Mouse (Mus musculus) right cerebral cortex, adult 18-20 months (tissue): Measurements from ENCODE around the gene Gm47841.
A peak's percentile ranks its signal among the peaks of the same experiment; 100 is the strongest.

Experiments
- DNase-seq: peaks from one replicate; pipeline ENCODE4 v3.0.0; 2022; ENCODE audit warnings: mixed read lengths

Gm47841 gene

DNA sequence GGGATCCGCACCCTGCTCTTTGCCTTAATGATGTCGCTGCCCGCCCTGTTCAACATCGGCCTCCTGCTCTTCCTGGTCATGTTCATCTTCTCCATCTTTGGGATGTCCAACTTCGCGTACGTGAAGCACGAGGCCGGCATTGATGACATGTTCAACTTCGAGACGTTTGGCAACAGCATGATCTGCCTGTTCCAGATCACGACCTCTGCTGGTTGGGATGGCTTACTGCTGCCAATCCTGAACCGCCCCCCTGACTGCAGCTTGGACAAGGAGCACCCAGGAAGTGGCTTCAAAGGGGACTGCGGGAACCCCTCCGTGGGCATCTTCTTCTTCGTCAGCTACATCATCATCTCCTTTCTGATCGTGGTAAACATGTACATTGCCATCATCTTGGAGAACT, 7.5 kb downstream of the Gm47841 start:
- DNase-seq, result no peak

DNA sequence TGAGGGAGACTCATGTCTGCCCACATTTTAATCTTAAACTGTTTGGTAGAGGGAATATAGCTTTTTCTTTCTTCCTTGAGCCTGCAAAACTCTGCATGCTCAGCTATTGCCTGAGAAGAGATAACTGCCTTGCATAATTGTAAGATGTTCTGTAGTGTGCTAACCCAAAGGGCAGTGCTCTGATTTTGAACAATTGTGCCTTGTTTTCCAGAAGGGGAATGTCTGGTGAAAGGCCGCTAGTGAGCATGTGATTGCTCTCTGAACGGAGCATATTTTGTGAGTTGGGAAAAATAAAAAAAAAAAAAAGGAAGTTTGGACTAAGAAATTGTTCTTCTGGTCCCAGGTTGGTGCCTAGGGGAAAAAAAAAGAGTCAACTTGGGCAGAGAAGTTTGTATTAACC, 18.2 kb downstream of the Gm47841 start:
- no peak for DNase-seq

DNA sequence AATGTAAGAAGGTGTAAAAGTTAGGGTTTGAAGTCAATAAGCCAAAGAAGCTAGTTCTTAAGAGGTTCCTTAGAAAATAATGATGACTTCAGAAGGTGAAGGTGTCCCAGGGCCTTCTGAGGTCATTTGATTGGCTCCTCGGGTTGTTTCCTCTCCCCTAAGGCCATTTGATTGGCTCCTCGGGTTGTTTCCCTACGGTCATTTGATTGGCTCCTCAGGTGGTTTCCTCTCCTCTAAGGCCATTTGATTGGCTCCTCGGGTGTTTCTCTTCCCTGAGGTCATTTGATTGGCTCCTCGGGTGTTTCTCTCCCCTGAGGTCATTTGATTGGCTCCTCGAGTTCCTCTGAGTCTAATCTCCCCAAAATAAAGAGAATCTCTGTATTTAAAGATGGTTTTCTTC, 35.8 kb downstream of the Gm47841 start:
- DNase-seq, result no peak

DNA sequence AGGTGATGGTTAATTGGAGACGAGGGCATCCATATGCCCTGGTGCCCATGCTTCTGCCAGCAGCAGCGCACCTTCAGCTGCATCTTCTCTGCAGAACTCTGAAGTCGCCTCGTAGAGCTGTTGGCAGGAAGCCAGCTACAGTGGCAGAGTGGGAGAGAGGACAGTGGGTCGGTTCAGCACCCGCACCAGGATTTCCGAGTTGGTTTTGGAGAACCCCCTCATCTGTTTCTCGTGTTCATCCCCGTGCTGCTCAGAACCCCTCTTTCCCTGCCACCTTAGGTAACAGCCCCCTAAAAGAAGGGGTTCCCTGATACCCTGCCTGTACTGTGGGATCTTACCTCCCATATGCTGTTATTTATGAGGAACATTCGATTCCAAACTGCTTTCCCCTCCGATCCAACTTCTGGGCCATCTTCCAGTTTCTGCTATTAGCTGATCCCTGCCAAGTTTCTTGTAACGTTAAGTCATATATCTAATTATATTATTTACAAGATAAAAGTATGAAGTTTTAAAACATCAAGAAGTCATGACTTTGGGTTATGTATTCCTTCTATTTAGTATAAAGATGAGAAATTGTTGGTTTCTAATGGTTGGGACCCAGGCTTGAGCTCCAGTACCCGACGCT, 38.7 kb downstream of the Gm47841 start:
- DNase-seq, result peak; percentile 45

DNA sequence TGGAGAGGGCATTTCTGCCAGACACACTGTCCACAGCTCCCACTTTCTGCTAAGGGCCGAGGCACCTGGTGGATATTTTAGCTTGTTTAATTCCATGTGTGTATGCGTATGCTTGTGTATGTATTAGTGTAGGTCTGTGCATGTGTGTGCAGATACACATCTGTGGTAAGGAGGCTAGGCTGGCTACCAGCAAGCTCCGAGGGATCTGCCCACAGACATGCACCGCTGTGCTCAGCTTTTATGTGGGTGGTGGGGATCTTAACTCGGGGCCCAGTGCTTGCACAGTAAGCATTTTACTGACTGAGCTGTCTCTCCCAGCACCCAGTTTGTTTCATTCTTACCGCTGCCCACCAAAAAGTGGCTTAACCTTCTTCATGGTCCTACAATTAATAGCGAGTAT, 40.0 kb downstream of the Gm47841 start:
- DNase-seq, result peak; percentile 69

DNA sequence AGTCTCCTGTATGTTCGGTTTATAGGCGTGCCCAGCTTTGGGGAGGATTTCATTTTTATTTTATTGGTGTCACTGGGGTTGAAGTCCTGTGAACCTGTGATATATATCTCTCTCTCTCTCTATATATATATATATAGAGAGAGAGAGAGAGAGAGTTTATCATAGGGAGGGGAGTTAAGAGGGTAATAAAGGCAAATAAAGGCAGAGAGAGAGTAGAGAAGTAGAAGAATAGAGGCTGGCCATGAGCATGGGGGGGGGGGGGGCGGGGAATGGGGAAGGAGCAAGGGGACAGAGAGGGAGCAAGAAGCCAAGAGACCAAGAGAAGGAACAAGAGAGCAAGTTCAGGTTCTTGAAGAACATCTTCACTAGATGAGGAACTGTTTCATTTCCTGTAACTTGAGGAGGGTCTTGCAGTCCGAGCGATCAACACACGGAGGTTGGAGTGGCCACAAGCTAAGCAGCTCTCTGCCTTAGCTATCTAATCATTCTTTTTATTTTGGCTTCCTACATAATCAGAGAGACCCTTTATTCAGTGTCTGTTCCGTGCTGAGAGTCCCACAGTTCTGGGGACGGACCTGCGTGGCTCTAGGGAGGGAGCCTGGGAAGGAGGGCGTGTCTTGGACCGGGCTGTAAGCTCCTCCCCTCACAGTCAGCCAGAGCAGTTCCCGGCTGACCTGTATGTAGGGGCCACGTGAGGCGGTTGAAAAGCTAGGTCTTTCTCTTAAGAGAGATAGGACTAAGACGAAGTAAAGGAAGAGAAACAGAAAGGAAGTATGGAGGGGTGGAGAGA, 40.8 kb downstream of the Gm47841 start:
- no peak for DNase-seq

DNA sequence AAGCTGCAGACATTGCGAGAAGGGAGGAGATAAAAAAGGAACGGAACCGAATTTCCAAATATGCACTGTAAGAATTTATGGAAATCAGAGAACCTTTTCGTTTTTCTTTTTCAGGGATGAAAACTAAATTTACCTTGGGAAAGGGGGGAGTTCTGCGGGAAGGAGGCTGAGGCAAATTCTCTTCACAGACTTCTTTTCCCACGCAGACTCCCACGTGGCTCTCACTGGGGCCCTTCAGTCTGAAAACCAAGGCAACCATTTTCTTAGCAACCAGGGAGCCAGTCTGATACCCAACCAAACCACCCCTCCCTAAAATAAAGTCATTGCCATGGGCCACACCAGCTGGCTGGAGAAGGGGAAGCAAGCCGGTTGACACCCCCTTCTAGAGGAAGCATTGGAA, 41.5 kb downstream of the Gm47841 start:
- DNase-seq, result peak; percentile 87

DNA sequence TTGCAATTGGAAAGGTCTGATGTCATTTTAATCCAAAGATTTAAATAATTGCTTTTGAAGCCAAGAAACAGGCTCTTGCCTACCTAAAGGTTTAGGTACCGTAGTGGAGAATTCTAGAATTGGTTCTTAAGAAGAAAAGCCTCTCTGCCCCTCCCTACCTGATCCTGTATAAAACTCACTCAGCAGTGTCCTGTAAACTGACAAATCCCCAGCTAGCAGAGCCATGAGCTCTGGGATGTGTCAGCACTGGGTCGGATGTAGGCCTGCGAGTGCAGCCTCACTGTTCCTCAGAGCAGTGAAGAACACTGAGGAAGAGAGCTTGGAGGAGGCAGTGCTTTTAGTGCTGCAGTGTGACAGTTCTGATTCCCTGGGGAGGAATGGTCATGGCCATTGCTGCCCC, 42.7 kb downstream of the Gm47841 start:
- DNase-seq, result no peak

DNA sequence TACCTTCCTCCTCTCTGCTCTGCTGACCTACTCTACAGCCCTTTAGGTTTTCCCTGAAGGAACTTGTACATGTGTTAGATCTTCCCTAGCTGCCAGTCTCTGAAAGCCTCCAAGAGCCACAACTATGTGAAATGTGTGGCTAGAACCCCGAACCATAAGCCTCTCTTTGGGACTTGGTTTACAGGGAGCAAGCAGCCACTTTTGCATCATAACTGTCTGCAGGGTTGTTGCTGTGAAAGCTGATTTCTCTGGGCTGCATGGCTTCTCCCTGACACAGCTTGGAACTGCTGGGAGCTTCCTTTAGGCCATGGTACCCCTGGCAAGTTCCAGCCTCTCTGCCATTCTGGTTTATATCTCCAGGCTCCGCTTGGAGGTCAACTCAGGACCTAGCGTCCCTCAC, 44.7 kb downstream of the Gm47841 start:
- DNase-seq, result no peak

DNA sequence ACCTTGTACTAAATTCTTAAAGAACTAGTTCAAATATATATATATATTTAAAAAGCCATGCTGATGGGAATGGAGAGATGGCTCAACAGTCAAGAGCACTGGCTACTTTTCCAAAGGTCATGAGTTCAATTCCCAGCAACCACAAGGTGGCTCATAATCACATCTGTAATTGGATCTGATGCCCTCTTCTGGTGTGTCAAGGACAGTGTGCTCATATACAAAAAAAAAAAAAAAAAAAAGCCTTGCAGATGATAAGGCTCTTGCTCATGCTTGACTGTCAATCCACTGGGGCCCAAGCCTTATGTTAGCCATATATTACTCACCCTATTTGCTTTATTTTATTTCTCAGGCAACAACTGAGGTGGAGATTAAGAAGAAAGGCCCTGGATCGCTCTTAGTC, 45.5 kb downstream of the Gm47841 start:
- DNase-seq, result no peak

DNA sequence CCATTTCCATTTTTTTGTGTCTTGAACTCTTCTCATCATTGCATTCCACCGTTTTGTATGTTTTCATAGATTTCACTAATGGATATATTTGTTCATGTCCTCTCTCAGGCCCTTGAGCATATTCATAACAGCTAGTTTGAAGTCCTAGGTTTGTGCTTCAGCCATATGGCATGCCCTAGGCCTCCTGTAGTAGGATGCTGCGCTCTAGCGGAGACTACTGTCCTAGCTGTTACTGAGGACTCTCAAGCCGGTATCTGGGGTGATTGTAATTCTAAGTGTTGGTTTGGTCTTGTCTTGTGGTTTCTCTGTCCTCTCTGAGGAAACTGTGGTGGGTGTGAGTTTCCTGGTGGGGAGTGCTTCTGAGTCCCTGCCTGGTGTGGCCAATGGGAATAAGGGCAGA, 50.1 kb downstream of the Gm47841 start:
- peak; percentile 43 for DNase-seq
